Comparison of ENCODE assay signal across 12 mouse cellular contexts in genomic region chr9:118674761-118675160, GRCm38 (mm10).
DNase-seq lines count a peak whose midpoint lies in the region; ATAC-seq and TF ChIP-seq lines count a peak whose summit lies in the region.
"Had no signal": no experiment of that assay in that cellular context is flagged by ENCODE, and none has a peak within 500 bp of the region (broad histone marks: within the 10 kb centered on the region; RNA-seq: fewer than 3 reads in every experiment).

No protein-coding gene starts in this region.

- H3K27ac ChIP-seq in lung, embryonic 14.5 days (ENCODE audit: low read depth) = no peak overlapping the region
- peak overlapping the region; percentile 34; the same call in 1 of the 2 replicates for H3K27ac ChIP-seq in liver, postnatal 0 days (ENCODE audit: low read depth)
- H3K27ac ChIP-seq: midbrain, embryonic 12.5 days had no signal

- peaks cover 25% of the 10 kb centered on the region; the same call in 1 of the 2 replicates for H3K36me3 ChIP-seq in lung, embryonic 14.5 days (ENCODE audit: insufficient read depth)
- no peaks in the 10 kb centered on the region for H3K36me3 ChIP-seq in liver, postnatal 0 days (replicated peaks; ENCODE audit: insufficient read depth, low read length)
- H3K36me3 ChIP-seq: midbrain, embryonic 12.5 days had no signal

- H3K9ac ChIP-seq in lung, embryonic 14.5 days = no peak overlapping the region
- H3K9ac ChIP-seq in liver, postnatal 0 days (replicated peaks) = no peak overlapping the region
- H3K9ac ChIP-seq: midbrain, embryonic 12.5 days had no signal

- H3K4me3 ChIP-seq in lung, embryonic 14.5 days (ENCODE audit: low read depth, low read length) = no peak overlapping the region
- no peak overlapping the region for H3K4me3 ChIP-seq in liver, postnatal 0 days (ENCODE audit: low read depth, low read length)
- H3K4me3 ChIP-seq: midbrain, embryonic 12.5 days had no signal

- peak; percentile 39 for DNase-seq in adrenal gland, postnatal 10 days
- no peak for DNase-seq in adrenal gland, adult 18-20 months (ENCODE audit: low spot score in 2 of 2)
- peak; percentile 52 for DNase-seq in lung, embryonic 14.5 days
- no peak for DNase-seq in lung, adult 18-20 months
- peak; percentile 45 for DNase-seq in liver, postnatal 0 days
- no peak for DNase-seq in Muller cell, postnatal 12 days (ENCODE audit: inconsistent ontology term)
- DNase-seq: cerebellum, adult 9-10 months; left cerebral cortex, postnatal 4 days had no signal

- no peaks in the 10 kb centered on the region for H3K27me3 ChIP-seq in lung, embryonic 14.5 days (ENCODE audit: insufficient read depth, low read length)
- no peaks in the 10 kb centered on the region for H3K27me3 ChIP-seq in liver, postnatal 0 days (ENCODE audit: insufficient read depth, low read length)
- H3K27me3 ChIP-seq: midbrain, embryonic 12.5 days had no signal

- no peak overlapping the region for H3K4me2 ChIP-seq in lung, embryonic 14.5 days
- no peak overlapping the region for H3K4me2 ChIP-seq in liver, postnatal 0 days (ENCODE audit: low read depth, low read length)
- H3K4me2 ChIP-seq: midbrain, embryonic 12.5 days had no signal

- no peak for ATAC-seq in lung, embryonic 14.5 days (ENCODE audit: insufficient read depth)
- ATAC-seq in activated CD4-positive, CD25-positive, alpha-beta regulatory T cell, adult 4 months = peak; percentile 5
- ATAC-seq in liver, postnatal 0 days = no peak
- no peak for ATAC-seq in megakaryocyte-erythroid progenitor cell, adult 5-6 weeks (replicated peaks; ENCODE audit: low FRiP score, low TSS enrichment, poor library complexity, severe bottlenecking)
- ATAC-seq: inflammation-experienced regulatory T-cells, adult 6 months had no signal

- H3K9me3 ChIP-seq in lung, embryonic 14.5 days (ENCODE audit: low read depth, low read length) = no peaks in the 10 kb centered on the region; the same call in 1 of the 2 replicates
- no peaks in the 10 kb centered on the region for H3K9me3 ChIP-seq in liver, postnatal 0 days (ENCODE audit: low read length)
- H3K9me3 ChIP-seq: midbrain, embryonic 12.5 days had no signal

- 87% methylated on average over 22 of the region's 22 CpGs for WGBS in lung, embryonic 14.5 days
- 78% methylated on average over 22 of the region's 22 CpGs for WGBS in liver, postnatal 0 days (ENCODE audit: insufficient replicate concordance)

- no peak for TF ChIP-seq CTCF in lung, embryonic 14.5 days (IDR thresholded peaks at IDR 0.05; ENCODE audit: low read depth)
- TF ChIP-seq CTCF in liver, postnatal 0 days (IDR thresholded peaks at IDR 0.05; ENCODE audit: low read depth) = no peak

- H3K4me1 ChIP-seq in lung, embryonic 14.5 days (ENCODE audit: insufficient read depth) = peaks cover 17% of the 10 kb centered on the region; the same call in 1 of the 2 replicates
- H3K4me1 ChIP-seq in liver, postnatal 0 days (ENCODE audit: insufficient read depth) = peaks cover 8% of the 10 kb centered on the region; the same call in 1 of the 2 replicates

- TF ChIP-seq EP300 in liver, postnatal 0 days (IDR thresholded peaks at IDR 0.05; ENCODE audit: low read depth) = no peak

Comparison
In these comparisons a context has a peak if more than half of its experiments do, and no peak if none do; other contexts are left out.
1. DNase-seq: peak in adrenal gland, postnatal 10 days (single experiment), lung, embryonic 14.5 days (single experiment) and liver, postnatal 0 days (single experiment); none in adrenal gland, adult 18-20 months (0 of 2), lung, adult 18-20 months (0 of 2) and Muller cell, postnatal 12 days (single experiment).